Mouse (Mus musculus): ENCODE data around the gene Glmn. TPM values are rescaled to one million over a fixed set of nuclear protein-coding genes. Genes with fewer than 3 reads are reported as not detected.

The Glmn gene
- polyA plus RNA-seq, 1 experiment from 2014 or later = 26.0 TPM

DNA sequence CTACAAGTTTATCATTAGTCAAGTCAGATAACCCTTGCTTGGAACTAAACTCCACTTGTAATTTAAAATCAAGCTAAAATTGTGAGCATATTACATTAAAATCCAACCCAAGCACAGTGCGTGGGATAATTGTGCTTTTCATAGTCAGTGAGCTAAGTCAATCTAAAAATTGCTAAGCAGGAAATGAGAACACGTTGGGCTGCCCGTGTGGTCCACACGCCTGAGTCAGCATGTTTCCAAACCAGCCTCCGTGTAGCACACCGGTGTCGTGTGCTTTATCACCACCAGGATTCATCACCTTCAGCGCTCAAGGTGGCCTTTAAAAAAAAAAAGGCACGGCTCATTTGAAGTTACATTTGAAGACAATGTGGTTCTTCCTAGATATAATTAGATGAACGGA is 73.4 kb downstream of the Glmn start:
- H3K36me3 ChIP-seq (ENCODE audit: insufficient read depth, low read length) = no peaks in the 10 kb centered on the region
- H3K4me3 ChIP-seq (replicated peaks; ENCODE audit: low read depth, low read length) = no peak overlapping the region
- H3K27me3 ChIP-seq (ENCODE audit: insufficient read depth, low read length) = no peaks in the 10 kb centered on the region
- H3K9ac ChIP-seq (ENCODE audit: low read depth, low read length) = no peak overlapping the region
- H3K4me2 ChIP-seq (ENCODE audit: low read length) = no peak overlapping the region
- H3K9me3 ChIP-seq (replicated peaks; ENCODE audit: low read length) = no peaks in the 10 kb centered on the region
- no peak for ATAC-seq (replicated peaks; ENCODE audit: low FRiP score, low read depth)
- 73% methylated on average over 10 of the region's 10 CpGs for WGBS
- no peaks in the 10 kb centered on the region for H3K4me1 ChIP-seq (replicated peaks; ENCODE audit: insufficient read depth, low read length)
- no peak overlapping the region for H3K27ac ChIP-seq
- DNase-seq (ENCODE audit: low spot score) = no peak
- TF ChIP-seq CTCF (IDR thresholded peaks at IDR 0.05; ENCODE audit: low read depth) = no peak

DNA sequence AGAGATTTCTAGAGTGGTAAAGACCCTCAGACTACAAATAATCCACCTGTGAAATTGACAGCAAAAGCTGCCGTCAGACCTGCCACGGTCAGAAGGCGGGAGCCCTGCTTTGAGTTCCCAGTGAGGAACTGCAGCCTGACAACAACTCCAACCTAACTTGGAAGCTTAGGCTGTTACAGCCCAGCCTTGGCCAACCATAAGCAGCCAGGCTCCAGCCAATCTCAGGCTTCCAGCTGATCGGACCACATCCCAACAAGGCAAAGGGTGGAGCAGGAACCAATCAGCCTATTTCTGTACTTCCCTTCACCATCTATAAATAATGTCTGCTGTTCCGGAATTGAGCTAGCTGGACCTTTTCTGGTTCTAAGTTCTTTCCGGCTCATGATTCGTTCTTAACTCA is 75.8 kb downstream of the Glmn start:
- Histone ChIP-seq H3K36me3 (ENCODE audit: insufficient read depth, low read length) (no peaks in the 10 kb centered on the region), H3K27ac (no peak overlapping the region), H3K27me3 (ENCODE audit: insufficient read depth, low read length) (no peaks in the 10 kb centered on the region), H3K4me2 (ENCODE audit: low read length) (no peak overlapping the region), H3K4me1 (replicated peaks; ENCODE audit: insufficient read depth, low read length) (no peaks in the 10 kb centered on the region), H3K9ac (ENCODE audit: low read depth, low read length) (no peak overlapping the region), H3K4me3 (replicated peaks; ENCODE audit: low read depth, low read length) (no peak overlapping the region), H3K9me3 (replicated peaks; ENCODE audit: low read length) (no peaks in the 10 kb centered on the region)
- WGBS = 60% methylated on average over 7 of the region's 7 CpGs
- DNase-seq (ENCODE audit: low spot score) (peak; percentile 55), ATAC-seq (replicated peaks; ENCODE audit: low FRiP score, low read depth) (no peak)
- no peak for TF ChIP-seq CTCF (IDR thresholded peaks at IDR 0.05; ENCODE audit: low read depth)

DNA sequence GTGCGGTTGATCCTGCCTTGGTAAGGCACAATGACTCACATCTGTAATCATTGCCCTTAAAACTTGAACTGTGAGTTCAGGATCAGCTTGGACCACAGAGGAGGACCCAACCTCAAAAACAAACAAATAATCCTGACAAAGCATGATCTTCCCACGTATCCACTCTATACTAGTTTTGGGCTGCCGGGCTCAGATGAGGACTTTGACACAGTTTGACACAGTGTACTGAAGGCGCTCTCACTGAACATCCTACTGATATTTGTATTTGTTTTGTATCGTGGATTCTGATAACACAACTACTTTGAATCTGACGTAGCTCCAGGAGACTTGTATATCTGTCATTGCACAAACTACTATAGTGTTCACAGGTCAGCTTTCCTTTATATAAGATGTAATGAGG is 76.3 kb downstream of the Glmn start:
- Histone ChIP-seq H3K9ac (ENCODE audit: low read depth, low read length) (no peak overlapping the region), H3K4me3 (replicated peaks; ENCODE audit: low read depth, low read length) (no peak overlapping the region), H3K36me3 (ENCODE audit: insufficient read depth, low read length) (no peaks in the 10 kb centered on the region), H3K4me1 (replicated peaks; ENCODE audit: insufficient read depth, low read length) (no peaks in the 10 kb centered on the region), H3K27ac (no peak overlapping the region), H3K4me2 (ENCODE audit: low read length) (no peak overlapping the region), H3K27me3 (ENCODE audit: insufficient read depth, low read length) (no peaks in the 10 kb centered on the region), H3K9me3 (replicated peaks; ENCODE audit: low read length) (no peaks in the 10 kb centered on the region)
- no peak for TF ChIP-seq CTCF (IDR thresholded peaks at IDR 0.05; ENCODE audit: low read depth)
- 81% methylated on average over 6 of the region's 6 CpGs for WGBS
- DNase-seq (ENCODE audit: low spot score) = no peak
- ATAC-seq (replicated peaks; ENCODE audit: low FRiP score, low read depth) = no peak

DNA sequence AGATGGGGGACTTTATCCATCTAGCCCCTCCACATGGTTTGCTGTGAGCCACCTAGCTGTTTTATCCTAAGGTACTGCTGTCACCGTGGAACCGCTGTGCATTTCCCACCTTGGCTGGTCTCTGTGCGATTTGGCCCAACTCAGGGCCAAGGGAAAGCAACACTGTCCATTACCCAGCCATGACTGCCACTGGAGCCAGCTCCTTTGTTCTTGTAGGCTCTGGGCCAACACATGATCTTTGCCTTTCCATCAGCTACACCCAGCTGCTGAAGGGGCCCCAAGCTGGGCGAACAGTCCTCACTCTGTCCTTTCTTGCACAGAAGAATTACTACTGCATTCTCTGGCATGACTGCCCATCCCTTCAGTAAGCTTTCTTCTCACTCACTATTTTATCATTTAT is 79.1 kb downstream of the Glmn start:
- no peak overlapping the region for H3K27ac ChIP-seq
- no peaks in the 10 kb centered on the region for H3K27me3 ChIP-seq (ENCODE audit: insufficient read depth, low read length)
- no peaks in the 10 kb centered on the region for H3K36me3 ChIP-seq (ENCODE audit: insufficient read depth, low read length)
- no peak overlapping the region for H3K9ac ChIP-seq (ENCODE audit: low read depth, low read length)
- no peak for DNase-seq (ENCODE audit: low spot score)
- H3K9me3 ChIP-seq (replicated peaks; ENCODE audit: low read length) = no peaks in the 10 kb centered on the region
- TF ChIP-seq CTCF (IDR thresholded peaks at IDR 0.05; ENCODE audit: low read depth) = no peak
- no peaks in the 10 kb centered on the region for H3K4me1 ChIP-seq (replicated peaks; ENCODE audit: insufficient read depth, low read length)
- ATAC-seq (replicated peaks; ENCODE audit: low FRiP score, low read depth) = no peak
- H3K4me2 ChIP-seq (ENCODE audit: low read length) = no peak overlapping the region
- H3K4me3 ChIP-seq (replicated peaks; ENCODE audit: low read depth, low read length) = no peak overlapping the region
- WGBS = 88% methylated on average over 4 of the region's 4 CpGs

DNA sequence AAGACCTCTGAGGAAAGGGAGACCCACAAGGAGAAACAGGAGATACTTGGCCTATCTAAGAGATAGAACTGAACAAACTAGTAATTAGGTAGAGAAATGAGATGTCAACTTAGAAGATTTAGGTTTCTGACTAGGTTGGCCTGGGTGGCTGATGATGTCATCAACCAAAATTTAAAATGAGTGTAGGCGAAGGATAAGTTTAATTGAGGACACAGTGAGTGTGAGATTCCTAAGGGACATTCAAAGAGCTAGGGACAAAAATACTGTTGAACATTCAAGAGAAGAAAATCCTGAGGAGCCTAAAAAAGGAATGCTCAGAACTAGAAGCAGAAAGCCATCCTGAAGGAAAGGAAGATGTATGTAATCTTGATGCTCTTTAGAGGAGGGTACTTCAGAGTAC is 81.6 kb downstream of the Glmn start:
- H3K9ac ChIP-seq (ENCODE audit: low read depth, low read length) = no peak overlapping the region
- no peak overlapping the region for H3K4me3 ChIP-seq (replicated peaks; ENCODE audit: low read depth, low read length)
- no peaks in the 10 kb centered on the region for H3K36me3 ChIP-seq (ENCODE audit: insufficient read depth, low read length)
- ATAC-seq (replicated peaks; ENCODE audit: low FRiP score, low read depth) (no peak), DNase-seq (ENCODE audit: low spot score) (no peak)
- 92% methylated on average over 1 of the region's 1 CpGs for WGBS
- TF ChIP-seq CTCF (IDR thresholded peaks at IDR 0.05; ENCODE audit: low read depth) = no peak
- H3K4me1 ChIP-seq (replicated peaks; ENCODE audit: insufficient read depth, low read length) = no peaks in the 10 kb centered on the region
- no peak overlapping the region for H3K27ac ChIP-seq
- no peaks in the 10 kb centered on the region for H3K9me3 ChIP-seq (replicated peaks; ENCODE audit: low read length)
- H3K4me2 ChIP-seq (ENCODE audit: low read length) = no peak overlapping the region
- no peaks in the 10 kb centered on the region for H3K27me3 ChIP-seq (ENCODE audit: insufficient read depth, low read length)

DNA sequence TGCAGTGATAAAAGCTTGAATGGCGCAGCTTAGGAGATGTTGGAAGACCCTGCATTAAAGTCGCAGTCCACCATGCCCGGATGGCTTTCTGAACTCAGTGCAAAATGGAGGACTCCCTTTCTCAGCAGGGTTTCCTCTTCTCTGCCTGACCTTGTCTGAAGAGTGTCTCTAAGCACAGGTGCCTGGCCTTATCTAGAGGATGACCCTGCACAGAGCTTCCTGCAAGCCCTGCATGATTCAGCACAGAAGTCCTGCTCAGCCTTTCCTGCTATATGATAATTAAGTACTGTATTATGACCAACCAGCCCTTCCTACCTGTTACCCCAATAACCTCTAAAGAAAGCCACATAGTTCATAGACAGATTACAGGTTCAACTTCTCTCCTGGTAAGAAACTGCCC is 82.2 kb downstream of the Glmn start:
- DNase-seq (ENCODE audit: low spot score) = no peak
- Histone ChIP-seq H3K27ac (no peak overlapping the region), H3K4me1 (replicated peaks; ENCODE audit: insufficient read depth, low read length) (no peaks in the 10 kb centered on the region), H3K27me3 (ENCODE audit: insufficient read depth, low read length) (no peaks in the 10 kb centered on the region), H3K9ac (ENCODE audit: low read depth, low read length) (no peak overlapping the region), H3K9me3 (replicated peaks; ENCODE audit: low read length) (no peaks in the 10 kb centered on the region), H3K4me2 (ENCODE audit: low read length) (no peak overlapping the region), H3K4me3 (replicated peaks; ENCODE audit: low read depth, low read length) (no peak overlapping the region), H3K36me3 (ENCODE audit: insufficient read depth, low read length) (no peaks in the 10 kb centered on the region)
- 95% methylated on average over 3 of the region's 3 CpGs for WGBS
- no peak for ATAC-seq (replicated peaks; ENCODE audit: low FRiP score, low read depth)
- TF ChIP-seq CTCF (IDR thresholded peaks at IDR 0.05; ENCODE audit: low read depth) = no peak

DNA sequence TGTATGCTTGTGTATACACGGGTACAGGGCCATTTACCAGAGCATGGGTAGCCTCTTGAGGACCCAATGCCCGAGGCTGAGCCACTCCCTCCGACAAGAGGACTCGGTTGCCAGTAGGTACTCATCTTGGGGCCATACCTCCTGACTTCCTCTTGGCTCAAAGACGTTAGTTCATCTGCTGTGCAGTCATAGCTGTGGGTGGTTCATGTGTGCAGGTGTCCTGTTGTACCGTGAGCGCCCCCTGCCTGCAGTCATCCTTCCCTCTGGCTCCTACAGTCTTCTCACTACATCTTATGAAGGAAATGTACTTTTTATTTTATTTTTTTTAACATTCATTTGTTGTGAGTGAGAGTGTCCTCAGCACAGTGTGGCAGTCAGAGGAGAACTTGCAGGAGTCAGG is 84.1 kb downstream of the Glmn start:
- Histone ChIP-seq H3K36me3 (ENCODE audit: insufficient read depth, low read length) (no peaks in the 10 kb centered on the region), H3K4me3 (replicated peaks; ENCODE audit: low read depth, low read length) (no peak overlapping the region), H3K27me3 (ENCODE audit: insufficient read depth, low read length) (no peaks in the 10 kb centered on the region), H3K9me3 (replicated peaks; ENCODE audit: low read length) (no peaks in the 10 kb centered on the region), H3K27ac (no peak overlapping the region), H3K4me1 (replicated peaks; ENCODE audit: insufficient read depth, low read length) (no peaks in the 10 kb centered on the region), H3K4me2 (ENCODE audit: low read length) (no peak overlapping the region), H3K9ac (ENCODE audit: low read depth, low read length) (no peak overlapping the region)
- peak; percentile 71 for DNase-seq (ENCODE audit: low spot score)
- 53% methylated on average over 7 of the region's 7 CpGs for WGBS
- 0 out of 2 replicates have a peak, but pooled peaks have one; percentile 25 for ATAC-seq (replicated peaks; ENCODE audit: low FRiP score, low read depth)
- TF ChIP-seq CTCF (IDR thresholded peaks at IDR 0.05; ENCODE audit: low read depth) = peak; percentile 77
